Mouse (Mus musculus) liver, adult 2 months (tissue): ENCODE measurements around the gene Klk1b1. TPM values are rescaled to one million over a fixed set of nuclear protein-coding genes. Genes with fewer than 3 reads are reported as not detected.
"Not testable (repeated sequence)": the region's sequence is repeated elsewhere in the genome, so short reads cannot be mapped to it uniquely, and the experiment has no call there.

Experiments used
- DNase-seq: peaks from one replicate; pipeline ENCODE4 v3.0.0-alpha.2; 2011; ENCODE audit warnings: low read depth, low spot score; ENCODE audit errors: extremely low read depth
- H3K27ac ChIP-seq: fragments of 200-500 bp; replicated peaks from 2 replicates; pipeline ENCODE4 v1.5.1; 2012; ENCODE audit warnings: low read depth, mild to moderate bottlenecking, control low read depth, inconsistent platforms, low read length; ENCODE audit not compliant: insufficient read depth
- H3K27me3 ChIP-seq: fragments of 200-500 bp; 2 replicates; pipeline ENCODE4 v1.6.1; 2012; ENCODE audit warnings: mild to moderate bottlenecking, moderate library complexity, low read length, inconsistent platforms; ENCODE audit not compliant: control insufficient read depth, insufficient read depth
- H3K36me3 ChIP-seq: fragments of 200-500 bp; 2 replicates; pipeline ENCODE4 v1.6.1; 2012; ENCODE audit warnings: low read length, inconsistent platforms; ENCODE audit not compliant: control insufficient read depth, insufficient read depth
- H3K4me1 ChIP-seq: fragments of 200-500 bp; 2 replicates; pipeline ENCODE4 v1.6.1; 2011; ENCODE audit warnings: low read length; ENCODE audit not compliant: control insufficient read depth, insufficient read depth
- H3K4me3 ChIP-seq: fragments of 200-500 bp; 2 replicates; pipeline ENCODE4 v1.5.1; 2011; ENCODE audit warnings: low read depth, mild to moderate bottlenecking, control low read depth, low read length, moderate library complexity; ENCODE audit not compliant: insufficient read depth
- H3K79me2 ChIP-seq: fragments of 200-500 bp; 2 replicates; pipeline ENCODE4 v1.6.1; 2012; ENCODE audit warnings: inconsistent platforms, mild to moderate bottlenecking, low read length, moderate library complexity; ENCODE audit not compliant: control insufficient read depth, insufficient read depth
- H3K9ac ChIP-seq: fragments of 200-500 bp; 2 replicates; pipeline ENCODE4 v1.6.1; 2012; ENCODE audit warnings: low read depth, mild to moderate bottlenecking, control low read depth, inconsistent platforms, low read length
- CTCF ChIP-seq: fragments of 200-500 bp; IDR thresholded peaks from 2 replicates; pipeline ENCODE4 v1.5.1; 2011; ENCODE audit warnings: low read depth, low read length, control low read depth
- POLR2A ChIP-seq: fragments of 200-500 bp; IDR thresholded peaks from 2 replicates; pipeline ENCODE4 v1.6.1; 2011; ENCODE audit warnings: low read length, control low read depth; ENCODE audit not compliant: insufficient read depth; ENCODE audit errors: extremely low read depth
- WGBS: fragments of 180-500 bp; shearing (Covaris S2); methylation state at CpG from one replicate; pipeline ENCODE4 v1.1.7; 2018; 5-methylcytosine and 5-hydroxymethylcytosine counted together
- polyA plus RNA-seq: library from polyadenylated mRNA; depleted of rRNA; stranded (reverse); fragments of >200 nt; gene quantifications from 2 replicates; pipeline ENCODE4 v1.2.3, GENCODE M21; 2012
- total RNA-seq: library from RNA; depleted of rRNA; stranded (reverse); fragments of >200 nt; gene quantifications from 2 replicates; pipeline ENCODE4 v1.2.3, GENCODE M21; 2014

The Klk1b1 gene
- total and polyA plus RNA-seq, 2 experiments: not detected

DNA sequence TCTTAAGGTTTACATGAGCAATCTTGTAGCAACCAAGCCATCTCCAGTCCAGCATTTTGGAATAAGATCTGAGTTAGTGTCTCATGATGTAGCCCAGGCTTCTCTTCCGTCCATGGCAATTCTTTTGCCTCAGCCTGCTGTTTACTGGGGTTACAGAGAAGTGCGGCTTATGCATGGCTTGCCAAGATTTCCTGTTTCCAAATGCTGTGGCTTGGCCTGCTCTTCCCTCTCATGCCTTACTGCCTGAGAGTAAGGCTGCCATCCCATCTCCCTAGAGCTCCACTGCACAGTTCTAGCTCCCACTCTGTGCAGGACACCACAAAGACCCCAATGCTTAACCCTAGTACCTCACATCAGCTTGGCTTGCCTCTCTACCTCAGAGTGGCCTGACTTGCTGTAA, 1.1 kb downstream of the Klk1b1 start:
- H3K9ac ChIP-seq: no peak overlapping the region
- no peaks in the 10 kb centered on the region for H3K79me2 ChIP-seq
- no peaks in the 10 kb centered on the region for H3K4me1 ChIP-seq
- H3K36me3 ChIP-seq: no peaks in the 10 kb centered on the region
- 79% methylated on average over 2 of the region's 2 CpGs for WGBS
- no peak overlapping the region for H3K4me3 ChIP-seq
- no peak for TF ChIP-seq POLR2A
- no peak for TF ChIP-seq CTCF
- no peaks in the 10 kb centered on the region for H3K27me3 ChIP-seq
- H3K27ac ChIP-seq: no peak overlapping the region
- no peak for DNase-seq

DNA sequence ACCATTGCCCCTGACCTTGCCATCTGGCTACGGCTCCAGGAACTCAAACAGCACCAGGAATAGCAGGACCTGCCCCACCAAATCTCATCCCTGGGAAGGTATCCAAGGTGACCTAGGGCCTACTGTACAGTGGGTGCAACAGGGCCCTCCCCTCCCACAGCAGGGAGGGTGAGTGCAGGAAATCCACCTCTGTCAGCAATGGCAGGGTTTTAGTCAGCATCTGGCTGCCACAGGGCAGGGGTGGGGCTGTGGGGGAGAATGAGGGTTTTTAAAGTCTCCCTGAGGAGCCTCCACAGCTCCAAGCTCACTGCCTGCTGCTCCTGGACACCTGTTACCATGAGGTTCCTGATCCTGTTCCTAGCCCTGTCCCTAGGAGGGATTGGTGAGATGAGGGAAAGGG, 9.2 kb downstream of the Klk1b1 start, which contains the start of gene Klk1b9:
Gene Klk1b9 (plus strand): TSS at position 301 of the 400 bp plus-strand sequence.
- not testable (repeated sequence) for H3K9ac ChIP-seq, H3K27ac ChIP-seq, H3K36me3 ChIP-seq, H3K27me3 ChIP-seq, DNase-seq, H3K79me2 ChIP-seq, H3K4me3 ChIP-seq, H3K4me1 ChIP-seq
- WGBS: 58% methylated on average over 1 of the region's 1 CpGs

DNA sequence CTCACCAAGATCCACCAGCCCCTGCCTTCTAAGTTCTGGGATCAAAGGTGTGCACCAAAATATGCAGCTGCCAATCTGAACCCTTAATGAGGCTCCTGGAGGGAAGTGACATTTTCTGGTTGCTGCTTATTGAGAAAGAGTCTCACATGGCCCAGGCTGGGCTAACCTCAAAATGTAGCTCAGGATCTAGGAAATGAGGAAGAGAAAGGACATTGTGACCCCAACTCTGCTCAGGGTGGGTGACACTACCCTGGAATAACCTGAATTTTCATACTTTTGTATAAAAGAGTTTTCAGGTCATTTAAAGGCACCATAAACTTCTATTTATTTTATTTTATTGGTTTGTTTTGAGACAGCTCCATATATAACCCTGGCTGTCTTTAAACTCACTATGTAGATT, 19.1 kb downstream of the Klk1b1 start:
- DNase-seq: no peak
- Histone ChIP-seq H3K79me2 (no peaks in the 10 kb centered on the region), H3K4me1 (no peaks in the 10 kb centered on the region), H3K27me3 (no peaks in the 10 kb centered on the region), H3K36me3 (no peaks in the 10 kb centered on the region), H3K4me3 (no peak overlapping the region), H3K9ac (no peak overlapping the region), H3K27ac (no peak overlapping the region)
- TF ChIP-seq POLR2A (no peak), CTCF (no peak)

DNA sequence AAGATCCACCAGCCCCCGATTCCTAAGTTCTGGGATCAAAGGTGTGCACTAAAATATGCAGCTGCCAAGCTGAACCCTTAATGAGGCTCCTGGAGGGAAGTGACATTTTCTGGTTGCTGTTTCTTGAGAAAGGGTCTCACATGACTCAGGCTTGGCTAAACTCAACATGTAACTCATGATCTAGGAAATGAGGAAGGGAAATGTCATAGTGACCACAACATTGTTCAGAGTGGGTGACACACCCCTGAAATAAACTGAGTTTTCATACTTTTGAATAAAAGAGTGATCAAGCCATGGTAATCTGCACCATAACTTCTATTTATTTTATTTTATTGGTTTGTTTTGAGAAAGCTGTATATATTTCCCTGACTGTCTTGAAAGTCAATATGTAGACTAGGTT, 28.3 kb downstream of the Klk1b1 start:
- 71% methylated on average over 1 of the region's 1 CpGs for WGBS
- H3K4me3 ChIP-seq, H3K27me3 ChIP-seq, H3K9ac ChIP-seq, DNase-seq, H3K27ac ChIP-seq, H3K79me2 ChIP-seq, H3K36me3 ChIP-seq, H3K4me1 ChIP-seq: not testable (repeated sequence)

DNA sequence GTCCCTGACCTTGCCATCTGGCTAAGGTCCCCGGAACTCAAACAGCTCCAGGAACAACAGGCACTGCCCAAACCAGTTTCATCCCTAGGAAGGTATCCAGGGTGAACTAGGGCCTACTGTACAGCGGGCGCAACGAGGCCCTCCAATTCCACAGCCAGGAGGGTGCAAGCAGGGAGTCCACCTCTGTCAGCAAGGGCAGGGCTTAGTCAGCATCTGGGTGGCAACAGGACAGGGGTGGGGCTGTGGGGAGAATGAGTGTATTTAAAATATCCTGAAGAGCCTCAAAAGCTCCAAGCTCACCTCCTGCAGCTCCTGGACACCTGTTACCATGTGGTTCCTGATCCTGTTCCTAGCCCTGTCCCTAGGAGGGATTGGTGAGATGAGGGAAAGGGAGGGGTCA, 29.0 kb downstream of the Klk1b1 start, which contains the start of gene Klk1b11:
Gene Klk1b11 (plus strand): TSS at position 301 of the 400 bp plus-strand sequence.
- not testable (repeated sequence) for DNase-seq, H3K36me3 ChIP-seq, H3K9ac ChIP-seq, H3K4me1 ChIP-seq, H3K27ac ChIP-seq, H3K4me3 ChIP-seq, H3K27me3 ChIP-seq, H3K79me2 ChIP-seq
- 75% methylated on average over 4 of the region's 4 CpGs for WGBS

DNA sequence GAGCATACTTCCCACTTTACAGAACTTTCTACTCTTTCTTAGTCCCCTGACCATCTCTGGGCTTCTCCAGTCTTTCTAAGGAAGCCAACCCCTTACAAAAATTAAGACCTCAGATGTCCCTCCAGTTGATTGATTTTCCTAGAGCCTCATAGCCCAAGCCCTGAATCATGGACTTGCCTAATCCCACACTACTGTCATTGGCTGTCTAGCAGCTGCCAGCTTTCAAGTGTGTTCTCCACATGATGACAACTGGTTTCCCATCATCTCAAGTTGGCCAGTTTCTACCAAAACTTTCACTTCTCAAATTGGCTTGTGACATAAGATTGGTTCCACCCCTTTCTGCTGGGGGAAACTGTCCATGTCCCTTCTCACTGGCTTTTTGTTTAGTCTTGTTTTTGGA, 38.3 kb downstream of the Klk1b1 start:
- Histone ChIP-seq H3K4me3 (no peak overlapping the region), H3K4me1 (no peaks in the 10 kb centered on the region), H3K27ac (no peak overlapping the region), H3K9ac (no peak overlapping the region), H3K79me2 (no peaks in the 10 kb centered on the region), H3K36me3 (no peaks in the 10 kb centered on the region), H3K27me3 (no peaks in the 10 kb centered on the region)
- DNase-seq: no peak
- no peak for TF ChIP-seq CTCF
- TF ChIP-seq POLR2A: no peak

DNA sequence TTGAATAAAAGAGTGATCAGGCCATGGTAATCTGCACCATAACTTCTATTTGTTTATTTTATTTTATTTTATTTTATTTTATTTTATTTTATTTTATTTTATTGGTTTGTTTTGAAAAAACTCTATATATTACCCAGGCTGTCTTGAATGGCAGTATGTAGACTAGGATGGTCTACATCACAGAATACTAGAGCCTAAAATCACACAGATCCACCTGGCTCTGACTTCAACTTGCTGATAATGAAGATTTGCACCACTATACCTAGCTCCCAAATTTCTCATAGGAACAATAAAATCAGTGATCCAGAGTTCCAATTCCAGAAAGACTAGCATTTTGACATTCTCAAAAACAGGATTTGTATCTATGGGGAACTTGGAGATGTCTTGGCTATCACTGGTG, 45.3 kb downstream of the Klk1b1 start, which contains the start of gene Klk1b26:
Gene Klk1b26 (plus strand): TSS at position 301 of the 400 bp plus-strand sequence.
- not testable (repeated sequence) for H3K27me3 ChIP-seq, H3K27ac ChIP-seq, H3K4me3 ChIP-seq, H3K9ac ChIP-seq, DNase-seq, H3K79me2 ChIP-seq, H3K4me1 ChIP-seq, H3K36me3 ChIP-seq

DNA sequence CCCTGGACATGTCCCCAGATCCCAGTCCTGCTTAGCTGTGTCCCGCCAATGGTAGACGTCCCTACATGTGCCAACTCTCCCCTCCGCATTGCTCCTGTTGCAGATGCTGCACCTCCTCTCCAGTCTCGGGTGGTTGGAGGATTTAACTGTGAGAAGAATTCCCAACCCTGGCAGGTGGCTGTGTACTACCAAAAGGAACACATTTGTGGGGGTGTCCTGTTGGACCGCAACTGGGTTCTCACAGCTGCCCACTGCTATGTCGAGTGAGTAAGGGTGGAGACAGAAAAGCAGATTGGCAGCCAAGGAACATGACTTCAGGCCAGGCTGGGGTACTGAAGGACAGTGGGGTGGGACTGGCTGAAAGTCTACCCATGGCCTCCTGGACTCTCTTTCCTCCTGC, 48.1 kb downstream of the Klk1b1 start:
- H3K36me3 ChIP-seq, H3K27ac ChIP-seq, H3K4me1 ChIP-seq, H3K79me2 ChIP-seq, DNase-seq, H3K27me3 ChIP-seq, H3K9ac ChIP-seq, H3K4me3 ChIP-seq: not testable (repeated sequence)
- 77% methylated on average over 6 of the region's 6 CpGs for WGBS
